Mouse (Mus musculus): Measurements from ENCODE around the gene Atxn7l1.

Gene Atxn7l1

DNA sequence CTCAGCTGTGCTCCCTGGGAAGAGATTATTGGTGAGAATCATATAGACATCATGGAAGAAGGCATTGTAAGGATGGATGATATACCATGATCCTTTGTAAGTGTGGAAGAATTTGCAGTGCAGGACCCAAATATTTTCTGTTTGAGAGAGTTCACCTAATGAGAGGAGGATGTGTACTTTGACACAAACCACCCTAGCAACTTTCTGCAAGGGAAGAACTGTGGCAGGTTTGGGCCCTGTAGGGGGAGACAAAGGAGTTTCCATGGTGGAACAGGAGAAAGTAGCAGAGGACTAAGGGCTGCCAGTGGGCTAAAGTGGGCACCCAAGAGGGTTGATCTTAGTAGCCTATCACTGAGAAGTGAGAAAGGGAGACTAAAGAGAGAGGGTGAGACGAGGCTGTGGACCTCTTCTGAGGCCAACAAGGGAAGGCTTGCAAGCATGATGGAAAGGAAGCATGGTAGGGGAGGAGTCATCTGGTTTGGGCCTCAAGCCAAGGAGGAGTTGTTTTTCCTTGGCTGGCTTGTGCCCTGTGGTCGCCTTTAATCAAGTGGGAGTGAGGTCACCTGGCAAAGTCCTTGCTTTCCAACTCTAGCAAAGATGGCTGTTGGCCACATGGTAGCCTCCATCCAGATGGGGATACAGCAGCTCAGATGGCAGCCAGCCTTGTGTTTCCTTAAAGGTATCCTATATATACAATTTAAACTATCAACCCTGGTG lies 243.5 kb downstream of the Atxn7l1 start:
- no peak for DNase-seq

DNA sequence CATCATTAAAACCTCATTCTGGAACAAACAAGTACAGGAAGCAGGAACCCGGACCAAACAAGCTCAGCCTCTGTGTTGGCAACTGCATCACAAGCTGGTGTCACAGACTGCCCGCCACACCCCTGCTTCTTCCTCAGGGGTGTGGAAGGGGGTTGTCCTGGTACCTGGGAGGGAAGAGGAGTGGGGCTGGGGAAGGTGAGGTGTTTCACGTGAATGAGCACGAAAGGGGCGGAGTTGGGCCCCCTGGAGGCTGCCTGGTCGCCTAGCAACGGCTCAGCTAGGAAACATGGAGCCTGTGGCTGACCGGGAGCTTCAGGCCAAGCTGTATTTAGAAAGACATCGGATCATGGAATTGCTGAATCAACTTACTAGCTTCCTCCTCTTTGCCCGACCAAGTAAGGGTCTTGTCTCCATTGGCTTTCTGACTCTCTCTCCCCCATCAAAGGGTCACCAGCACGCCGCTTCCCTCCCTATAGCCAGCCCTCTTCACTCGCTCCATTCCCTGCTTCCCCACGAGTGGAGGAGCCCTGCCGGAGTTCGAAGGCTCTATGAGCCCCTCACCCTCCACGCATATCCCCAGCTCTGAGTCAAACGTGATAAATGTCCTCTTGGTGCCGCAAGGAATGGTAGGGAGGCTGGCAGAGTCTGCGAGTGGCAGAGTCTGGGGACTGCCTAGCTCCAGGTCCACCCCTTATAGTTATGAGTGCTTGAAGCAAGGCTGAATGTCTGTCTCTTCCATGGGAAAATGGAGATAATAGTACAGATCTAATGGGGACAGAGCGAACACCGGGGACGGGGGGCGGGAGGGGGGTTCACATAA lies 247.5 kb downstream of the Atxn7l1 start, which contains the start of gene Efcab10:
Gene Efcab10, plus strand, starts transcription at position 51 of the 820 bp plus-strand sequence.
- DNase-seq, result no peak

DNA sequence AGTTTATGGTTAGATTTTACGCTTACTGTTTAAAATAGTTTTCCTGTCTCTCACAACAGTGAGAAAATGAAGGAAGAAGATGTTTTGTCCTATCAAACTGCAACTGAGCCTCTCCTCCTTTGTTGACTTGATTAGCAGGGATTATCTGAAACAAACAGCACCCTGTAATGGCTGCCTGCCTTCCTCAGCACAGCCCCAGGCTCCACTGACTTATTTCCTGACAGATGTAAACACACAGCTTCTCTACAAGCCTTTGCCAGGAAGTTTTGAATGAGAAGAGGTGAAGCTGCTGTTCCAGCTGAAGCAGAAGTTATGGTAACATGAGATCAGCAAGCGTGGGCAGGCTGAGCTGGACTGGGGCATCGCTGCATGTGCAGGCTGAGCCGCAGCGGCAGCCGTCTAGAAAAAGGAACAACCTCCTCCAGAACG lies 255.8 kb downstream of the Atxn7l1 start:
- DNase-seq, result no peak

DNA sequence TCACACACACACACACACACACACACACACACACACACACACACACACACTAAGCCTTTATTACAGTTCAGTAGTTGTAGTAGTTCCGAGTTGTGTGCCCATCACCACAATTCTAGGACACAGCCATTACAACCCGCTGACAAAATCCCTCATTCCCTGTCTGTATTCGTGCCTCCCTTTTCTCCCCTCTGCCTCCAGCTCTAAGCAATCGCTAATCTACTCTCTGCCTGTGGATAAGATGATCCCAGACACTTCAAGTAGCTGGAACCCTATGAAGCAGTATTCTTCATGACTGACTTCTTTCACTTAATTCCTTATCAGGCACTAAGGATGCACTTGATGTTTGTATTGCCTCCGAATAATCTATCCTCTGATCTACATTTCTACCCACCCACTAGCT lies 257.5 kb downstream of the Atxn7l1 start:
- DNase-seq, result no peak

DNA sequence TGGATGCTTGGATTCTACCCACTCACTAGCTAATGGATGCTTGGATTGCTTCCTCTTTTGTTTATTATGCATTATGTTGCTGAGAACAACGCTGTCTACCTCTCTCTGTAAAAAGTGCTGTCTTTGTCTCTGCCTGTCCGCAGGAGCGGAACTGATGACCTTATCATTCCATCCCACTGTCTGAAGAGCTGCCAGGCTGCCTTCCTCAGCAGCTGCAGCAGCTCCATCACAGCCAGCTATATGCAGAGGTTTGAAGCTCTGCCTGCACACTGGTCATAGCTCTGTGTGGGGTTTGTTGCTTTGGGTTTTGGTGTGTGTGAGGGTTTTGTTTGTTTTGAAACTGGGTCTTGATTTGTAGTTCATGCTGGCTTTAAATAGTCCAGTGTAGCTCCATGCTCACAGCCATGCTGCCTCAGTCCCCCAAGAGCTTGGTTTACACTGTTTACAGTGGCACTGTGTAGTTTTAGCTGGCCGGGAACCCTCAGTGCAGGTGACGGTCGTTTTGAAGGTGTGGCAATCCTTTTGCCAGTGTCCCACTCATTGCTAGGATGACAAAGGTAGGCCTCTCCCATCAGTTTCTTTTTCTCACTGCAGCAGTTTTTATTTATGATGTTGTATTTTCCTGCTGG lies 258.0 kb downstream of the Atxn7l1 start:
- DNase-seq, result no peak

DNA sequence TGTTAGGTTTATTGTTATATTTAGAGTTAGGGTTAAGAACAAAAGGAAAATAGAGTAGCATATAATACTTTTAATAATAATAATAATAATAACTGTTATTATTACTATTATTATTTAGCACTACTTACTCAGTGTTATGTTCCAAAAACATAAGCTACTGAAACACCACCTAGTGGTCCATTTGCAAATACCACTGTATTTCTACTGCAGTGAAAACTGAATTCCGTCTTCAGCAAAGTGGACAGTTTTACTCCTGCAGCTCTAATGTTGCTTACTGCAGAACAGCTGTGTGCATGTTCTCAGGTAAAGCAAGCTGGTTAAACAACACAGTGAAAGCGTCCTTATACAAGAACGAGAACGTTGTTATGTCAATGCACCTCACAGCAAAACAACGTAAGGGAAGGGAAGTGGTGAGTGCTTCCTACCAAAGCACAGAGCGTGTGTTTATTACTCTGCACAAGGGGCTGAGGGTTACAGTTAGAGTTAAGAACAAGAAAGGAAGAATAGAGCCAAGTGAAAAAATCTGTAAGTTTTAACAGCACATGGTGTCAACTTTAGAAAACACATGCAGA lies 264.2 kb downstream of the Atxn7l1 start:
- no peak for DNase-seq

Data from spleen, adult 18-20 months (tissue).